Mouse (Mus musculus) heart, adult 8-10 months (tissue): Measurements from ENCODE around the gene Acad10. TPM values are rescaled to one million over a fixed set of nuclear protein-coding genes. Genes with fewer than 3 reads are reported as not detected.

ENCODE experiments used
- total RNA-seq, 4 experiments: library from RNA; stranded (reverse); gene quantifications; 2 replicates each; pipeline ENCODE4 v1.2.4; 2022

The Acad10 gene
- total RNA-seq, 4 experiments from 2014 or later, result 26.3 to 29.6 (median 26.9) TPM

Other genes with a start within 250 kb of the Acad10 start
- 10 to 100 TPM; 12.6 to 15.1 (median 13.4) TPM for gene Tmem116, start 208.6 kb downstream of the Acad10 start, total RNA-seq
- gene Erp29, start 208.0 kb downstream of the Acad10 start, total RNA-seq, result 10 to 100 TPM; 62.1 to 66.1 (median 64.4) TPM
- not detected for gene Adam1b, start 157.1 kb downstream of the Acad10 start, total RNA-seq
- gene Adam1a, start 115.0 kb downstream of the Acad10 start, total RNA-seq, result 1 to 10 TPM; 1.6 to 3.1 (median 2.3) TPM
- gene Gm42878, start 115.0 kb downstream of the Acad10 start, total RNA-seq, result not detected
- 100 to 1,000 TPM; 104 to 124 (median 121) TPM for gene Mapkapk5, start 114.6 kb downstream of the Acad10 start, total RNA-seq
- gene Aldh2, start 66.7 kb downstream of the Acad10 start, total RNA-seq, result 100 to 1,000 TPM; 363 to 434 (median 401) TPM
- 100 to 1,000 TPM in 2 of 4 experiments, 10 to 100 TPM in 2; 97.0 to 106 (median 99.0) TPM for gene Acad12, start 41.6 kb downstream of the Acad10 start, total RNA-seq
- 10 to 100 TPM; 26.0 to 30.9 (median 29.3) TPM for gene Brap, start within 50 bp of the Acad10 start, total RNA-seq
- gene Atxn2, start 50.8 kb upstream of the Acad10 start, total RNA-seq, result 100 to 1,000 TPM; 143 to 153 (median 147) TPM
- 10 to 100 TPM; 19.2 to 23.0 (median 22.3) TPM for gene Sh2b3, start 177.1 kb upstream of the Acad10 start, total RNA-seq
- 10 to 100 TPM in 1 of 4 experiments, 1 to 10 TPM in 3; 8.6 to 10.1 (median 9.1) TPM for gene Pheta1, start 188.5 kb upstream of the Acad10 start, total RNA-seq